Mouse (Mus musculus) heart, embryonic 12.5 days (tissue): ENCODE results near the gene Cmtm1. TPM values are rescaled to one million over a fixed set of nuclear protein-coding genes. Genes with fewer than 3 reads are reported as not detected.
A peak's percentile ranks its signal among the peaks of the same experiment; 100 is the strongest.
"Not testable (repeated sequence)": the region's sequence is repeated elsewhere in the genome, so short reads cannot be mapped to it uniquely, and the experiment has no call there.

Experiments
- ATAC-seq: fragments of 200-750 bp; cut with Nextera tagmentation; 2 replicates; pipeline ENCODE4 v1.8.0; 2017; ENCODE audit warnings: moderate TSS enrichment, moderate library complexity; ENCODE audit not compliant: insufficient number of reproducible peaks, low FRiP score
- H3K27ac ChIP-seq: fragments of 300-500 bp; sonication (generic); 2 replicates; pipeline ENCODE4 v1.5.1; 2016; ENCODE audit warnings: mild to moderate bottlenecking, moderate library complexity; ENCODE audit not compliant: poor library complexity, severe bottlenecking
- H3K27me3 ChIP-seq: fragments of 300-500 bp; sonication (generic); replicated peaks from 2 replicates; pipeline ENCODE4 v1.6.1; 2016; ENCODE audit warnings: mild to moderate bottlenecking, moderate library complexity
- H3K36me3 ChIP-seq: fragments of 300-500 bp; sonication (generic); 2 replicates; pipeline ENCODE4 v1.6.1; 2016; ENCODE audit warnings: mild to moderate bottlenecking, moderate library complexity
- H3K4me1 ChIP-seq: fragments of 300-500 bp; sonication (generic); replicated peaks from 2 replicates; pipeline ENCODE4 v1.6.1; 2016; ENCODE audit warnings: mild to moderate bottlenecking
- H3K4me2 ChIP-seq: fragments of 300-500 bp; sonication (generic); 2 replicates; pipeline ENCODE4 v1.6.1; 2016; ENCODE audit warnings: mild to moderate bottlenecking, moderate library complexity
- H3K4me3 ChIP-seq: fragments of 300-500 bp; sonication (generic); 2 replicates; pipeline ENCODE4 v1.5.1; 2016; ENCODE audit warnings: mild to moderate bottlenecking
- H3K9ac ChIP-seq: fragments of 300-500 bp; sonication (generic); 2 replicates; pipeline ENCODE4 v1.6.1; 2016; ENCODE audit warnings: mild to moderate bottlenecking, moderate library complexity
- H3K9me3 ChIP-seq: fragments of 300-500 bp; sonication (generic); replicated peaks from 2 replicates; pipeline ENCODE4 v1.6.1; 2016; ENCODE audit warnings: mild to moderate bottlenecking, moderate library complexity
- WGBS: fragments of 180-500 bp; shearing (Covaris S2); methylation state at CpG from one replicate; pipeline ENCODE4 v1.1.7; 2016; 5-methylcytosine and 5-hydroxymethylcytosine counted together
- polyA plus RNA-seq: library from polyadenylated mRNA; unstranded; fragments of >200 nt; fragmentation: Nextera tagmentation; extraction: Ambion mirVana; gene quantifications from 2 replicates; pipeline ENCODE4 v1.2.1, GENCODE M21; 2016

The Cmtm1 gene
- polyA plus RNA-seq, 1 experiment from 2014 or later, result not detected

DNA sequence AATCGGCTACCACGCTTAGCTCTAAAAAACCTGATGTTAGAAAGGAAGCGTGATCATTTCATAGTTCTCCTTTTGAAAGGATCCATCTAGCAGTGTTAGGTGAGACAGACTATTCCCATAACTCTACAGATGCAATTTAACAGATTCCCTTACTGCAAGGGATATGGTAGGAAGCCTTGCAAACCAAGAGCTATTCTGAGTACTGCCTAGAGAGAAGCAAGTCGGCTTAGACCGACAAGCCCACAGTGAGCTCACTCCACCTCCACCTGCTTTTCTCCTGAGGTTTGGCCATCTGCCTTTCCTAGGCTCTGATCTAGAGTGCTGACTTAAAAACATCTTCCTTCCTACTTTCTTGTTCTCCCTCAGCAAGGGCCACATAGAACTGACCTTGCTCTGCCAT lies 48.1 kb downstream of the Cmtm1 start:
- H3K4me2 ChIP-seq, ATAC-seq, H3K4me1 ChIP-seq, H3K9ac ChIP-seq, H3K27ac ChIP-seq, H3K27me3 ChIP-seq, H3K4me3 ChIP-seq, H3K9me3 ChIP-seq: not testable (repeated sequence)
- WGBS, result 97% methylated on average over 5 of the region's 5 CpGs
- peaks cover 48% of the 10 kb centered on the region for H3K36me3 ChIP-seq

DNA sequence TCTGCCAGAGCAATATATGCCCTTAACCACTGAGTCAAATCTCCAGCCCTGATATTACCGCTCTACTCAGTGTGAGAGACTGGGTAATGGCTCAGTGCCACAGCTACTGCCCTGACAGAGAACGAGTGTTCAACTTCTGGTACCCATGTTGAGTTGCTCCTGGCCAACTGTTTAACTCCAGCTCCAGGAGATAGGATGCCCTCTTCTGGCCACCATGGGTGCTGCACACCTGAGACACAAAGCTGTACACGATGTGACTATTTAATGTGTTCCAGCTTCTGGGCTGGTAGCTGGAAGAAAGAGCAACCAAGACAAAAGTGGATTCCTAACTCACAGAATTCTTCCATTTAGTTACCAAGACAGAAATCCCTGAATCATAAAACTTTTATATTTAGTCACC lies 56.9 kb downstream of the Cmtm1 start:
- Histone ChIP-seq H3K4me1 (peaks cover 5% of the 10 kb centered on the region), H3K4me2 (no peak overlapping the region), H3K4me3 (no peak overlapping the region), H3K9ac (no peak overlapping the region), H3K27me3 (no peaks in the 10 kb centered on the region), H3K27ac (no peak overlapping the region), H3K9me3 (no peaks in the 10 kb centered on the region), H3K36me3 (peaks cover 10% of the 10 kb centered on the region)
- 84% methylated on average over 3 of the region's 3 CpGs for WGBS
- no peak for ATAC-seq

DNA sequence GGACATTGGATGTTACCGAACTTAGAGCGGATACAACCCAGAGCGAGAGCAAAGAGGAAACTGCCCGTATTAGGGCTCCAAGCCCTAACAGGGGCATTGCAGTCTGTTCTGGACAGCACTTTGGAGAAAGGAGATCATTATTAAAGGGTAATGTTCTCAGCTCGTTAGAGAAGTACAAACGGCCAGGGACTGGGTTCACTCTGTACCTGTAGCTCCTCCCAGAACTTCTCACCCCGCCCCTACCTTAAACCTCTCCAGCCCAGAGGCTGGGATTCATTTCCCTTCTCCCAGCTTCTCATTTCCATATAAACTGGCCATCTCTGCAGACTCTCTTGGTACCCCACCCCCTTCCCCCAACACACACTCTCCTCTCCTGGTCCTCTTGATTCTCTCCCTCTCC lies 58.5 kb downstream of the Cmtm1 start:
- Histone ChIP-seq H3K36me3 (no peaks in the 10 kb centered on the region), H3K4me2 (peak overlapping the region; percentile 83), H3K4me1 (peaks cover 16% of the 10 kb centered on the region), H3K27ac (no peak overlapping the region; the same call in 1 of the 2 replicates), H3K4me3 (peak overlapping the region; percentile 77), H3K27me3 (no peaks in the 10 kb centered on the region), H3K9ac (peak overlapping the region; percentile 79), H3K9me3 (no peaks in the 10 kb centered on the region)
- no peak for ATAC-seq
- WGBS, result 2% methylated on average over 7 of the region's 7 CpGs

DNA sequence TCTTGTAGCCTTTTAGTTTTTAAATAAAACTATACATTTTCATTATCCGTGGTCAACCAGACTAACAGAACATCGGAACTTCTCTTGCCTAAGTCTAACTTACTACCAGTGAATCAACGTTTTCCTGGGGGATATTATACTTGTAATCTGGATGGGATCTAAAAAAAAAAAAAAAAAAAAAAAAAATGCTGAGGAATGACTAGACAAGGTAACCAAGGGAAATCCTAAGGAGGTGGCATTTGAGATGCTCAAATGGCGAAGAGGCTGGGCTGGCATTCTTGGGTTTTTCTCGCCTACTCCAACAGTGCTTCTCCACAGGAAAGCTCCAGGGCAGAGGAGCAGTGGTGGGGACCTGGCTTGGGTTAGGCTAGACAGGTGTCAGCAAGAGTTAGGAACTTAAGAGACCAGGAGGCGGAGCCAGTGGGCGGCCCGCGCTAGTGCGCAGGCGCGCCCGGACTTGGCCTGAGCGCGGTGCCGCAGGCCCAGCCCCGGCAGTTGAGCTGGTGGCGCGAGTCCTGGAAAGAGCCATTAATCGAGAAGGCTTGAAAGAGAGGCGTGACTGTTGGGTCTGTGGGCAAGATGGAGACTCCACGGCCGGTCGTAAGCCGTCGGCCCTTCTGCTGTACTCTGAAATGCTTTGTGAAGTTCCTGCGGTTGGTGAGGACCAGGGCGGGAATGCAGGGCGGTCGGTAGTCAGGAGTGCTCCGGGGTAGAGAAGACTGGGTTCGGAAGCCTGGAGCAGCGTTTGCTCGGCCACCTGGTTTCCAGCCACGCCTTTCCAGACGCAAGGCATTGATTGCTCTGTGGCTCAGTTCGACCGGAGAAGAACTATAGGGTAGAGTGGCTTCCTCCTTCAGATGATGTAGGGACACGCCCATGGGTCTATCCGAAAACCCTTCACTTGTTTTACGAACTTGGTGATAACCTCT lies 59.2 kb downstream of the Cmtm1 start, which contains the start of gene Cklf:
Gene Cklf (plus strand): TSS at position 423 of the 929 bp plus-strand sequence.
- Histone ChIP-seq H3K9ac (peak within 1 kb of the TSS; percentile 79), H3K27me3 (no peaks in the 10 kb centered on the region), H3K4me1 (peaks cover 16% of the 10 kb centered on the region), H3K9me3 (no peaks in the 10 kb centered on the region), H3K4me2 (peak within 1 kb of the TSS; percentile 83), H3K36me3 (no peaks in the 10 kb centered on the region), H3K27ac (peak within 1 kb of the TSS; percentile 75), H3K4me3 (peak within 1 kb of the TSS; percentile 77)
- 4% methylated on average over 41 of the region's 41 CpGs for WGBS
- peak; percentile 88 for ATAC-seq

DNA sequence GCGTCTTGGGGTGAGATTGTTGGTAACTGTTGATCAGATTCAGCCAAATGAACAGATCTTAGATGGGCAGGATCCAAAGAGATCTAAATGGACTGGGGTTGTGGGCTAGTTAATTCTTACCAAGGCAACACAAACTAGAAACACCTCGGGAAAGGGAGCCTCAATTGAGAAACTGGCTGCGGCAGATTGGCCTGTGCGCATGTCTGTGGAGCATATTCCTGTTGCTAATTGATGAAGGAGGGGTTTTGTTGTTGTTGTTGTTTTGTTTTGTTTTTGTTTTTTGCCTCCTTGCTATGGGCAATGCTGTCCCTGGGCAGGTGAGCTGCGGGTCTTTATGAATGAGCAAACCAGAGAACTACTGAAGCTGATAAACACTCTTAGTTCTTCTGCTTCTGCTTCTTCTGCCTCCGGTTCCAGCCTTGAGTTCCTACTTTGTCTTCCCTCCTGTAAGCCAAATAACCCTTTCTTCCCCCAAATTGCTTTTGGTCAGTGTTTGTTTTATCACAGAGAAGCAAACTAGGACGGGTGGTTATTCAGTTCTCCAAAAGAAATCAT lies 60.4 kb downstream of the Cmtm1 start:
- H3K27ac ChIP-seq, result no peak overlapping the region
- H3K4me1 ChIP-seq, result peaks cover 16% of the 10 kb centered on the region
- no peaks in the 10 kb centered on the region for H3K27me3 ChIP-seq
- H3K9me3 ChIP-seq, result no peaks in the 10 kb centered on the region
- no peak for ATAC-seq
- H3K4me2 ChIP-seq, result no peak overlapping the region
- WGBS, result 79% methylated on average over 7 of the region's 7 CpGs
- no peak overlapping the region for H3K9ac ChIP-seq
- H3K4me3 ChIP-seq, result no peak overlapping the region
- peaks cover 9% of the 10 kb centered on the region for H3K36me3 ChIP-seq

DNA sequence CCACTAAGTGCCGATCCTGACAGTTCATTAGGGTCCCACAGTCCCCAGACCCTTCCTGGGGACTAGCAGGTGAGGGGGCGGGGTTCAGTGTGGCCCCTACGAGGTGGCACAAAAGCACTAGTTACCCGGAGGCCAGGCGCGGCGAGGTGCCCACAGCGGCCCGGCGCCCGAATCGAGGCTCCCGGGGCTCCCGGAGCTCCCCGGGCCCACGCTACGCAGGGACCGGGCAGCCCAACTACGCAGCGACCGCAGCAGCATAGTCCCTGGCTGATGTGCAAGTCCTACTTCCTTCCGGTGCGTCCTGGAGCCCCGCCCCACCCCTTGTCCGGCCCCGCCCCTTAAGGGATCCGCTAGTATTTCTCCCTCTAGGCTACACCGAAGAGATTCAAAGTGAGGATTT lies 61.7 kb downstream of the Cmtm1 start, which contains the start of gene Tk2:
Gene Tk2 (minus strand): TSS at position 283 of the 400 bp plus-strand sequence.
- WGBS, result under 1% methylated on average over 28 of the region's 28 CpGs
- Histone ChIP-seq H3K4me3 (peak within 1 kb of the TSS; percentile 81), H3K4me2 (peak within 1 kb of the TSS; percentile 89), H3K27me3 (no peaks in the 10 kb centered on the region), H3K4me1 (peaks cover 16% of the 10 kb centered on the region), H3K9me3 (no peaks in the 10 kb centered on the region), H3K27ac (no peak within 1 kb of the TSS), H3K9ac (peak within 1 kb of the TSS; percentile 79), H3K36me3 (peaks cover 13% of the 10 kb centered on the region)
- ATAC-seq, result peak; percentile 90

DNA sequence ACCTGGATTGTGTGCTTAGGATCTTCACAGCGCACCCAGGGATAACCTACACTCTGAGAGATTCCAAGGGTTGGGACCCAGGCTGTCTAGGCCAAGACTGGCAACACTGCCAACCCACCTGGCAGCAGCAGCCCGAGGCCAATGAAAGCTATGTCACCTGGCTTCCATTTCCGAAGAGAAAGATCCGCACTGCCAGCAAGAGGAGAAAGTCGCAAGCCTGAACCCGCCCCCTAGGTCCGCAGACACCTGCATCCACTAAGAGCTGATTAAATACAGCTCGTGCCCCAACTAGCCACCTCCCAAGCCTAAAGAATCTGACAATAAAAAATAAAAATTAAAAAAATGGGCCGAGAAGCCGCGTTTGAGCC lies 62.1 kb downstream of the Cmtm1 start:
- 4% methylated on average over 11 of the region's 11 CpGs for WGBS
- H3K27me3 ChIP-seq, result no peaks in the 10 kb centered on the region
- H3K9me3 ChIP-seq, result no peaks in the 10 kb centered on the region
- peaks cover 17% of the 10 kb centered on the region for H3K36me3 ChIP-seq
- H3K4me1 ChIP-seq, result peaks cover 16% of the 10 kb centered on the region
- H3K9ac ChIP-seq, result peak overlapping the region; percentile 79
- H3K4me3 ChIP-seq, result peak overlapping the region; percentile 81
- ATAC-seq, result no peak
- H3K27ac ChIP-seq, result no peak overlapping the region
- H3K4me2 ChIP-seq, result peak overlapping the region; percentile 89

DNA sequence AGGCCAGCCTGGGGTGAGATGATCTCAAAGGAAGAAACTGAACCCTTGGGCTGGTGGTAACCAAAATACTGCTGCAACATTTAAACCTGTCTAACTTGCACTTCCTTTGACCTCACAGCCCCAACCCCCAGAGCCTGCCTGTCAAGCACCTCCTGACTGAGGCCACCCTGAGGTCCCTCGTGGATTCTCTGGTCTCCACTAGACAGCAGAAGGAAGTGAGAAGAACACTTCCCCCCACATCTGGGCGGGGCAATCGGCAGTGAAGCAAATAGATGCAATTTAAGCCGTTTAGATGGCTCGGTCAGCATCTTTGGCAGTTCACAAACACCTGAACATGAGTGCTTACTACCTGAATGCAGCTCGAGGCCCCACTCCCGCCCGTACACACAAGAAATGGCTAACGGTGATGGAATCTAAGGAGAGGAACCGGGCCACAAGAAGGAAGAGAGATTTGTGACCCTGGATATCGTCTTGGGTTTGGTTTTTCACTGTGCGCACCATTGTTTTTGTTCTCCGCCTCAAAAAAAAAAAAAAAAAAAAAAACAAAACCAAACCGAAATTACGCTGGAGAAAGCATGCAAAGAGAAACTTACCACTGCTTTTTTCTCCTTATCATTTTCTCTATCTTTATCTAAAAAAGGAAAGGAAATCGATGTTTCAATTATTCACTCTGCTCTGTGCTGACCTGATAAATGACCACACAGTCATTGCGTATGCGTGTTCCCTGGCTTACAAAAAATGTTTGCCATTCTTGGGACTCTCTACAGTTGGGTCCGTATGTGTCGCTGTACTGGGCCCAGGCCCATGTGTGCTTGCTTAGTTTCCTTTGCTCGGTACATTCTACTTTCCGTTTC lies 62.7 kb downstream of the Cmtm1 start:
- H3K27ac ChIP-seq, result no peak overlapping the region
- H3K4me1 ChIP-seq, result peaks cover 16% of the 10 kb centered on the region
- no peaks in the 10 kb centered on the region for H3K9me3 ChIP-seq
- no peak for ATAC-seq
- peak overlapping the region; percentile 81 for H3K4me3 ChIP-seq
- H3K9ac ChIP-seq, result peak overlapping the region; percentile 79; the same call in 1 of the 2 replicates
- H3K27me3 ChIP-seq, result no peaks in the 10 kb centered on the region
- H3K4me2 ChIP-seq, result peak overlapping the region; percentile 89
- peaks cover 23% of the 10 kb centered on the region for H3K36me3 ChIP-seq
- 65% methylated on average over 22 of the region's 22 CpGs for WGBS

DNA sequence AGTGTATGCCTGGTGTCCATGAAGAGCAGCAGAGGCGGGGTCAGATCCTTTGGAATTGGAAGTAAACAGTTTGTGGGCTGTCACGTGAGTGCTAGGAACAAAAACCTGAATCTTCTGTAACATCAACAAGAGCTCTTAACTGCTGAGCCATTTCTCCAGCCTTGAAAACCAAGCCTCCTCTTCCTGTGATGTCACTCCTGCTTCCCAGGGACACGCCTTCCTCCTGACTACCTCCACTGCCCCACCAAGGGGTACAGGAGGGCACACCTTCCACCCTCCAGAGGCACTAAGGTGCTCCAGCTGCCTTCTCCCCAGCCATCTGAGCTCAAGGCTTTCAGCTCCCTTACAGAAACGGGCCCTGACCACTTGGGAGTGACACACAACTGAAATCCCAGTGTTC lies 63.3 kb downstream of the Cmtm1 start:
- Histone ChIP-seq H3K27me3 (no peaks in the 10 kb centered on the region), H3K4me2 (no peak overlapping the region)
- no peak for ATAC-seq

More for the DNA sequence above, 63.3 kb downstream of the Cmtm1 start:
- H3K9me3 ChIP-seq, result no peaks in the 10 kb centered on the region
- H3K4me1 ChIP-seq, result peaks cover 14% of the 10 kb centered on the region
- 80% methylated on average over 4 of the region's 4 CpGs for WGBS
- H3K27ac ChIP-seq, result no peak overlapping the region
- H3K36me3 ChIP-seq, result peaks cover 29% of the 10 kb centered on the region
- H3K9ac ChIP-seq, result no peak overlapping the region
- H3K4me3 ChIP-seq, result no peak overlapping the region
